Mouse (Mus musculus): ENCODE results near the gene Ppp1r3d. TPM values are rescaled to one million over a fixed set of nuclear protein-coding genes. Genes with fewer than 3 reads are reported as not detected.

Gene Ppp1r3d
- total and polyA plus RNA-seq, 3 experiments, result not detected

DNA sequence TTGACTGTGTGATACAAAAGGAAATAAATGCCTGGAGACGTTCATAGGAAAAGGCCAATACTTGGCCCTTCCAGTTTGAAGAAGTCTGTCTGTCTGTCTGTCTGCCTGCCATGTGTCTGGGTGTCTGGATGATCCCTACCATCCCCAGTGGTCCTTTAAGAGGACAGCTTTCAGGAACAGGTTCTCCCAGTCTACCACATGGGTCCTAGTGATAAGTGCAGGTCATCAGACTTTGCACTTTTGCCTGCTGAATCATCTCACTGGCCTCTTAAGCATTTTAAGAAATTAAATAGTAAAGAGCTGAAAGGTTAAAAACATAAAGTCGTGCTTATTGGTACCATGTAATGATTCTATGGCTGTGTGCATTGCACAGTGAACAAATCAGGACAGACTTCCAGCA is 19.2 kb upstream of the Ppp1r3d start:
- H3K4me3 ChIP-seq (replicated peaks in 1 of 3; ENCODE audit: low read depth in 2 of 3, low read length in 2 of 3, poor library complexity in 1 of 3), result no peak overlapping the region
- H3K79me2 ChIP-seq (replicated peaks; ENCODE audit: control insufficient read depth, extremely low read depth, insufficient read depth, poor library complexity, severe bottlenecking), result no peaks in the 10 kb centered on the region
- H3K9ac ChIP-seq (ENCODE audit: insufficient read depth, low read depth), result no peak overlapping the region
- in situ Hi-C loops (cut with MboI; ENCODE audit: low pct_ligation_motif_present, low pct_unique_long_range_greater_than_20kb, low sequenced_read_pairs), result no loop called here
- DNase-seq (ENCODE audit: extremely low read depth), result no peak
- H3K9me3 ChIP-seq (replicated peaks; ENCODE audit: low read length), result no peaks in the 10 kb centered on the region
- no peak overlapping the region for H3K27ac ChIP-seq (ENCODE audit: insufficient read depth, low read depth)
- TF ChIP-seq SMC3 (IDR thresholded peaks at IDR 0.05; ENCODE audit: low read depth, low read length), result no peak
- H3K4me2 ChIP-seq (ENCODE audit: insufficient read depth, low read depth, poor library complexity, severe bottlenecking), result no peak overlapping the region
- H3K36me3 ChIP-seq (replicated peaks in 1 of 2; ENCODE audit: control insufficient read depth in 1 of 2, insufficient read depth in 1 of 2, low read length in 1 of 2), result no peaks in the 10 kb centered on the region
- peaks cover 38% of the 10 kb centered on the region for H3K27me3 ChIP-seq (replicated peaks)
- dilution Hi-C loops (cut with MboI; ENCODE audit: extremely low pct_ligation_motif_present, extremely low pct_unique_long_range_greater_than_20kb, low sequenced_read_pairs), result no loop called here
- H3K4me1 ChIP-seq (ENCODE audit: control insufficient read depth in 1 of 2, insufficient read depth in 2 of 2), result no peaks in the 10 kb centered on the region

DNA sequence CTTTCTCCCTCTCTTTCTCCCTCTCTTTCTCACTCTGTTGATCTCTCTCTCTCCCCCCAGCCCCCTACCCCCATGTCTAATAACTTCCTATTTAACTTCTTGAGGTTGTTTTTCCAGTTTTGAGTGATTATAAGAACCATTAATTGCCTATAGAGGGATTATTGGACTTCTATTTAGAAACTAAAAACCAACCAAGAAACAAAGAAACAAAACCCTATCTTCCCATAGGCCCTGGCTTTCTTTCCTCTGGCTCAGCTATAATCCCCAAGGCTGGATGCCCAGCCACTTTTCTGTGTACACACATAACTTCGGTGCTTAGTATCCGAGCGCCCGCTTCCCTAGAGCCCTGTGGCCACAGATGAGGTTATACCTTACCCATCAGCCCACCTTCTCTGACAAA is 16.0 kb upstream of the Ppp1r3d start, which contains the start of gene Cdh26:
TSS of gene Cdh26 (plus strand) at position 301 of the 400 bp plus-strand sequence.
- no peak within 1 kb of the TSS for H3K4me2 ChIP-seq (ENCODE audit: insufficient read depth, low read depth, poor library complexity, severe bottlenecking)
- H3K36me3 ChIP-seq (replicated peaks in 1 of 2; ENCODE audit: control insufficient read depth in 1 of 2, insufficient read depth in 1 of 2, low read length in 1 of 2), result no peaks in the 10 kb centered on the region
- H3K27ac ChIP-seq (ENCODE audit: insufficient read depth, low read depth), result no peak within 1 kb of the TSS
- peaks cover 46% of the 10 kb centered on the region for H3K27me3 ChIP-seq (replicated peaks)
- no peak within 1 kb of the TSS for H3K4me3 ChIP-seq (replicated peaks in 1 of 3; ENCODE audit: low read depth in 2 of 3, low read length in 2 of 3, poor library complexity in 1 of 3)
- TF ChIP-seq MXI1 (IDR thresholded peaks at IDR 0.05; ENCODE audit: low read depth, low read length), result no peak
- no peak for TF ChIP-seq HCFC1 (IDR thresholded peaks at IDR 0.05; ENCODE audit: low read depth, low read length)
- TF ChIP-seq ZC3H11A (IDR thresholded peaks at IDR 0.05; ENCODE audit: low read depth, low read length), result no peak
- TF ChIP-seq ZKSCAN1 (IDR thresholded peaks at IDR 0.05; ENCODE audit: borderline replicate concordance, low read depth, low read length), result no peak
- no peak for TF ChIP-seq CHD2 (IDR thresholded peaks at IDR 0.05; ENCODE audit: low read length)
- no peak for TF ChIP-seq POLR2AphosphoS2 (IDR thresholded peaks at IDR 0.05; ENCODE audit: low read depth, low read length)
- TF ChIP-seq JUN (IDR thresholded peaks at IDR 0.05; ENCODE audit: insufficient read depth, low read depth, low read length), result no peak
- TF ChIP-seq PAX5 (IDR thresholded peaks at IDR 0.05; ENCODE audit: low read length), result no peak
- TF ChIP-seq EP300 (IDR thresholded peaks at IDR 0.05; ENCODE audit: low read length), result no peak
- TF ChIP-seq MAX (IDR thresholded peaks at IDR 0.05; ENCODE audit: low read length), result no peak
- TF ChIP-seq MAFK (IDR thresholded peaks at IDR 0.05; ENCODE audit: insufficient replicate concordance, low read length), result no peak
- TF ChIP-seq MAZ (IDR thresholded peaks at IDR 0.05; ENCODE audit: low read depth, low read length), result no peak
- TF ChIP-seq POLR2A (IDR thresholded peaks at IDR 0.05; ENCODE audit: low read depth, low read length), result no peak
- no peaks in the 10 kb centered on the region for H3K79me2 ChIP-seq (replicated peaks; ENCODE audit: control insufficient read depth, extremely low read depth, insufficient read depth, poor library complexity, severe bottlenecking)
- no peaks in the 10 kb centered on the region for H3K9me3 ChIP-seq (replicated peaks; ENCODE audit: low read length)
- dilution Hi-C loops (cut with MboI; ENCODE audit: extremely low pct_ligation_motif_present, extremely low pct_unique_long_range_greater_than_20kb, low sequenced_read_pairs) (no loop called here), in situ Hi-C loops (cut with MboI; ENCODE audit: low pct_ligation_motif_present, low pct_unique_long_range_greater_than_20kb, low sequenced_read_pairs) (no loop called here)
- H3K9ac ChIP-seq (ENCODE audit: insufficient read depth, low read depth), result no peak within 1 kb of the TSS
- DNase-seq (ENCODE audit: extremely low read depth), result no peak
- no peaks in the 10 kb centered on the region for H3K4me1 ChIP-seq (ENCODE audit: control insufficient read depth in 1 of 2, insufficient read depth in 2 of 2)

DNA sequence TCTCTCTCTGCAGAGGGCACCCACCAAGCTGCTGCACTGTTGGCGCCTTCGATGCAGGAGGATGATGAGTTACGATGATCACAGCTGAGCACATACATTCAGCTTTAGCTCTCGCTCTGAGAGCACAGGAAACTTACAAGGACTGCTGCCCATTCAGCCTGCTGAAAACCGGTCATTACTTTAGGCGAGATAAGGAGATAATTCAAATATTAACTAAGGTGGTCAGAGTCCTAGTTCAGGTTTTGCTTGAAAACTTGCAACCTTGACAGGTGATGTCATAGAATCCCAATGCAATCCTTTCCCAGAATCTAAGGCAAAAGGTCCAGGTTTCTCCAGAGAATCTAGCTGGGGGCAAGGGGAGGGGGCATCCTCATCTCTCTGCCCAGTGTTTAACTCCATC is 15.2 kb upstream of the Ppp1r3d start:
- Histone ChIP-seq H3K79me2 (replicated peaks; ENCODE audit: control insufficient read depth, extremely low read depth, insufficient read depth, poor library complexity, severe bottlenecking) (no peaks in the 10 kb centered on the region), H3K9me3 (replicated peaks; ENCODE audit: low read length) (no peaks in the 10 kb centered on the region), H3K27me3 (replicated peaks) (peaks cover 44% of the 10 kb centered on the region), H3K27ac (ENCODE audit: insufficient read depth, low read depth) (no peak overlapping the region), H3K9ac (ENCODE audit: insufficient read depth, low read depth) (no peak overlapping the region), H3K4me3 (replicated peaks in 1 of 3; ENCODE audit: low read depth in 2 of 3, low read length in 2 of 3, poor library complexity in 1 of 3) (no peak overlapping the region), H3K36me3 (replicated peaks in 1 of 2; ENCODE audit: control insufficient read depth in 1 of 2, insufficient read depth in 1 of 2, low read length in 1 of 2) (no peaks in the 10 kb centered on the region), H3K4me2 (ENCODE audit: insufficient read depth, low read depth, poor library complexity, severe bottlenecking) (no peak overlapping the region), H3K4me1 (ENCODE audit: control insufficient read depth in 1 of 2, insufficient read depth in 2 of 2) (no peaks in the 10 kb centered on the region)
- no peak for DNase-seq (ENCODE audit: extremely low read depth)
- in situ Hi-C loops (cut with MboI; ENCODE audit: low pct_ligation_motif_present, low pct_unique_long_range_greater_than_20kb, low sequenced_read_pairs) (no loop called here), dilution Hi-C loops (cut with MboI; ENCODE audit: extremely low pct_ligation_motif_present, extremely low pct_unique_long_range_greater_than_20kb, low sequenced_read_pairs) (no loop called here)
- TF ChIP-seq UBTF (IDR thresholded peaks at IDR 0.05; ENCODE audit: low read depth, low read length) (no peak), MXI1 (IDR thresholded peaks at IDR 0.05; ENCODE audit: low read depth, low read length) (no peak), JUND (conservative IDR thresholded peaks at IDR 0.05; ENCODE audit: low read depth, low read length) (no peak), ETS1 (conservative IDR thresholded peaks at IDR 0.05; ENCODE audit: low read depth, low read length) (no peak), TBP (conservative IDR thresholded peaks at IDR 0.05; ENCODE audit: low read depth, low read length) (no peak), NRF1 (IDR thresholded peaks at IDR 0.05; ENCODE audit: low read depth, low read length) (no peak), E2F4 (IDR thresholded peaks at IDR 0.05; ENCODE audit: insufficient replicate concordance, low read depth, low read length) (no peak), JUN (IDR thresholded peaks at IDR 0.05; ENCODE audit: insufficient read depth, low read depth, low read length) (no peak), CHD1 (IDR thresholded peaks at IDR 0.05; ENCODE audit: low read depth, low read length) (no peak), ZMIZ1 (IDR thresholded peaks at IDR 0.05; ENCODE audit: low read depth, low read length) (no peak), MEF2A (IDR thresholded peaks at IDR 0.05; ENCODE audit: borderline replicate concordance, low read depth, low read length) (no peak), MAFK (IDR thresholded peaks at IDR 0.05; ENCODE audit: insufficient replicate concordance, low read length) (no peak), USF1 (IDR thresholded peaks at IDR 0.05; ENCODE audit: low read depth, low read length) (no peak), EP300 (IDR thresholded peaks at IDR 0.05; ENCODE audit: low read length) (no peak)

All from CH12.LX (cell line).